Mouse (Mus musculus): ENCODE results near the gene Cep83.
A peak's percentile ranks its signal among the peaks of the same experiment; 100 is the strongest.

Cep83 gene

GRCm38 (mm10) chr10:94827325-94827724 is 138.9 kb downstream of the Cep83 start:
- no peak for DNase-seq (ENCODE audit: low spot score)

- no peak for DNase-seq (ENCODE audit: low spot score)
Measured at GRCm38 (mm10) chr10:94827890-94828733, 139.7 kb downstream of the Cep83 start.

DNA sequence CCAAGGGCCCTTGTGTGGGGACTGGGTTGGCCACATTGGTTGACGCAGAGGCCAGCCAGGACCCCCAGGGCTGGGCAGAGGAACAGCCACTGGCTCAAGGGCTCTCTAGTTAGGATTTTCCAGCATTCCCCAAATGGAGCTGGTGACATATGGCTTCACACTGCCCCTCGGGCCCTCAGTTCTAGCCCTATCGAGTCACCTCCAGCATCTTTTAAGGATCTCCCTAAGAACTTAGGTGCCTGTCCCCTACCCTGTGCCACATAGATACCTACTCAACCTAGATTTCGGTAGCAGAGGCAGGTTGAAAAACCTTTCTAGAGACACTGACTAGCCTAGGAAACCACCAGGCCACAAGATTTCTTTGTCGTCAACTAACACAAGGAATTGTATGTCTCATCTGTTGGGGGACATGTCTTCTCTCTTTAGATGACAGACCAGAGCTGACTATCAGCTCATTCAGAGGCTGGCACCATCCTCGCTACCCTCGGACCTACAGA is 140.3 kb downstream of the Cep83 start:
- no peak for DNase-seq (ENCODE audit: low spot score)

DNA sequence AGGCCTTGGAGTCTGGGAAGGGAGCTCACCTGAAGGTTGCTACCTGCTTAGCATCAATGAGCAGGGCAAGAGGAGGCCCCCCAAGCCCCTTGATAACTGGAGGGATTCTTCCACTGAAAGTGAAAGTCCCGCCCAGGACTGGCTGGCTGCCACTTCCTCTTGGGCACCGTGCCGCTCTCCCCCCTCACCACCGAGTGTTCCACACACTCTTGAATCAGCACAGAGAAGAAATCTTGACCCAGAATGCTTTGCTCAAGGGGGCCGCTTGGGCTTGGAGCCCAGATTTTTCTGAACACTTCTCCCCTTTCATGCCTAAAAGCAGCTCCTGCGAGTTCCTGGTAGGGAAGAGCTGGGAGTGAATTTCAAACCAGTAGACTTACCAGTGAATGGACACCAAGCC is 141.0 kb downstream of the Cep83 start:
- DNase-seq (ENCODE audit: low spot score): peak; percentile 46

GRCm38 (mm10) chr10:94835874-94836273 is 147.4 kb downstream of the Cep83 start:
- DNase-seq (ENCODE audit: low spot score): no peak

Measured in urinary bladder, postnatal 25 days (tissue).